Mouse (Mus musculus): ENCODE results near the gene Cemip. TPM values are rescaled to one million over a fixed set of nuclear protein-coding genes. Genes with fewer than 3 reads are reported as not detected.
A peak's percentile ranks its signal among the peaks of the same experiment; 100 is the strongest.

The Cemip gene
- total and polyA plus RNA-seq, 2 experiments from 2014 or later, result 0.37 to 2.9 TPM

DNA sequence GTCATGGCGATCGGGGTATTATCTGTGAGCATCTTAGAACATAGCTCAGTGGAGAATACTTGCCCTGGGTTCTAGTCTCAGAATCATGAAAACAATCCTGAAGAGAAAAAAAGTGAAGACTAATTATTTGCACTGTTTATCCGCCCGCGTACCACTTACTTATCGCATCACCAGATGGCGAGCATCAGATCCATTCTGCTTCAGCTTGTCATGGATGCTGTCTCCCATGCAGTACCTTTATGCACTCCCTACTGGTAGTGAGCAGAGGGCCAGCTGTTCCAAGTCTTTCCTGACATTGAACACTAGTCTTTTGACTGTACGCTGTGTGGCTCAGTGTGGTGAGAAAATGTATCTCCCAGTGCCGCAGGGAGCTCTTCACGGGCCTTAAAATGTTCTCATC lies 47.7 kb downstream of the Cemip start:
- no peak overlapping the region for H3K27ac ChIP-seq (ENCODE audit: low read depth)
- no peak for TF ChIP-seq EP300 (IDR thresholded peaks at IDR 0.05; ENCODE audit: low read depth)
- TF ChIP-seq CTCF (IDR thresholded peaks at IDR 0.05; ENCODE audit: low read depth), result no peak
- H3K4me1 ChIP-seq (ENCODE audit: control insufficient read depth, insufficient read depth), result no peaks in the 10 kb centered on the region
- no peak for DNase-seq (ENCODE audit: low spot score)
- no peak for ATAC-seq (ENCODE audit: insufficient read depth, low read depth)
- no peak overlapping the region for H3K9ac ChIP-seq (replicated peaks; ENCODE audit: low read depth, low read length)
- no peak overlapping the region for H3K4me2 ChIP-seq (ENCODE audit: low read depth, low read length)
- 90% methylated on average over 10 of the region's 10 CpGs for WGBS
- no peak overlapping the region for H3K4me3 ChIP-seq (ENCODE audit: low read depth, low read length)
- H3K36me3 ChIP-seq (replicated peaks; ENCODE audit: control insufficient read depth, insufficient read depth, low read length), result no peaks in the 10 kb centered on the region
- no peaks in the 10 kb centered on the region for H3K27me3 ChIP-seq (ENCODE audit: control insufficient read depth, insufficient read depth, low read length)
- no peaks in the 10 kb centered on the region for H3K9me3 ChIP-seq (replicated peaks; ENCODE audit: control insufficient read depth, low read length)

GRCm38 (mm10) chr7:84032831-84033230 lies 53.5 kb downstream of the Cemip start:
- Histone ChIP-seq H3K9me3 (replicated peaks; ENCODE audit: control insufficient read depth, low read length) (no peaks in the 10 kb centered on the region), H3K36me3 (replicated peaks; ENCODE audit: control insufficient read depth, insufficient read depth, low read length) (no peaks in the 10 kb centered on the region), H3K27ac (ENCODE audit: low read depth) (no peak overlapping the region), H3K4me2 (ENCODE audit: low read depth, low read length) (no peak overlapping the region), H3K27me3 (ENCODE audit: control insufficient read depth, insufficient read depth, low read length) (no peaks in the 10 kb centered on the region), H3K4me1 (ENCODE audit: control insufficient read depth, insufficient read depth) (peaks cover 4% of the 10 kb centered on the region; the same call in 1 of the 2 replicates), H3K4me3 (ENCODE audit: low read depth, low read length) (no peak overlapping the region), H3K9ac (replicated peaks; ENCODE audit: low read depth, low read length) (no peak overlapping the region)
- 54% methylated on average over 1 of the region's 1 CpGs for WGBS
- TF ChIP-seq EP300 (IDR thresholded peaks at IDR 0.05; ENCODE audit: low read depth), result no peak
- no peak for TF ChIP-seq CTCF (IDR thresholded peaks at IDR 0.05; ENCODE audit: low read depth)
- ATAC-seq (ENCODE audit: insufficient read depth, low read depth) (no peak), DNase-seq (ENCODE audit: low spot score) (no peak)

- Histone ChIP-seq H3K36me3 (replicated peaks; ENCODE audit: control insufficient read depth, insufficient read depth, low read length) (no peaks in the 10 kb centered on the region), H3K27ac (ENCODE audit: low read depth) (no peak overlapping the region), H3K4me2 (ENCODE audit: low read depth, low read length) (no peak overlapping the region), H3K4me3 (ENCODE audit: low read depth, low read length) (no peak overlapping the region), H3K9me3 (replicated peaks; ENCODE audit: control insufficient read depth, low read length) (no peaks in the 10 kb centered on the region), H3K4me1 (ENCODE audit: control insufficient read depth, insufficient read depth) (peaks cover 4% of the 10 kb centered on the region; the same call in 1 of the 2 replicates), H3K27me3 (ENCODE audit: control insufficient read depth, insufficient read depth, low read length) (no peaks in the 10 kb centered on the region), H3K9ac (replicated peaks; ENCODE audit: low read depth, low read length) (no peak overlapping the region)
- peak; percentile 48 for DNase-seq (ENCODE audit: low spot score)
- WGBS, result 26% methylated on average over 3 of the region's 3 CpGs
- ATAC-seq (ENCODE audit: insufficient read depth, low read depth), result peak; percentile 71; the same call in 1 of the 2 replicates
- TF ChIP-seq CTCF (IDR thresholded peaks at IDR 0.05; ENCODE audit: low read depth) (no peak), EP300 (IDR thresholded peaks at IDR 0.05; ENCODE audit: low read depth) (no peak)
Observed at GRCm38 (mm10) chr7:84029120-84029771, 57.1 kb downstream of the Cemip start.

- no peak overlapping the region for H3K27ac ChIP-seq (ENCODE audit: low read depth)
- H3K9me3 ChIP-seq (replicated peaks; ENCODE audit: control insufficient read depth, low read length), result no peaks in the 10 kb centered on the region
- peak; percentile 29; the same call in 1 of the 2 replicates for ATAC-seq (ENCODE audit: insufficient read depth, low read depth)
- H3K4me1 ChIP-seq (ENCODE audit: control insufficient read depth, insufficient read depth), result peaks cover 4% of the 10 kb centered on the region; the same call in 1 of the 2 replicates
- no peak overlapping the region for H3K4me2 ChIP-seq (ENCODE audit: low read depth, low read length)
- no peaks in the 10 kb centered on the region for H3K36me3 ChIP-seq (replicated peaks; ENCODE audit: control insufficient read depth, insufficient read depth, low read length)
- no peaks in the 10 kb centered on the region for H3K27me3 ChIP-seq (ENCODE audit: control insufficient read depth, insufficient read depth, low read length)
- no peak overlapping the region for H3K4me3 ChIP-seq (ENCODE audit: low read depth, low read length)
- H3K9ac ChIP-seq (replicated peaks; ENCODE audit: low read depth, low read length), result no peak overlapping the region
- DNase-seq (ENCODE audit: low spot score), result peak; percentile 27
- 63% methylated on average over 4 of the region's 4 CpGs for WGBS
- TF ChIP-seq EP300 (IDR thresholded peaks at IDR 0.05; ENCODE audit: low read depth) (no peak), CTCF (IDR thresholded peaks at IDR 0.05; ENCODE audit: low read depth) (no peak)
Observed at GRCm38 (mm10) chr7:84028368-84028767, 57.9 kb downstream of the Cemip start.

DNA sequence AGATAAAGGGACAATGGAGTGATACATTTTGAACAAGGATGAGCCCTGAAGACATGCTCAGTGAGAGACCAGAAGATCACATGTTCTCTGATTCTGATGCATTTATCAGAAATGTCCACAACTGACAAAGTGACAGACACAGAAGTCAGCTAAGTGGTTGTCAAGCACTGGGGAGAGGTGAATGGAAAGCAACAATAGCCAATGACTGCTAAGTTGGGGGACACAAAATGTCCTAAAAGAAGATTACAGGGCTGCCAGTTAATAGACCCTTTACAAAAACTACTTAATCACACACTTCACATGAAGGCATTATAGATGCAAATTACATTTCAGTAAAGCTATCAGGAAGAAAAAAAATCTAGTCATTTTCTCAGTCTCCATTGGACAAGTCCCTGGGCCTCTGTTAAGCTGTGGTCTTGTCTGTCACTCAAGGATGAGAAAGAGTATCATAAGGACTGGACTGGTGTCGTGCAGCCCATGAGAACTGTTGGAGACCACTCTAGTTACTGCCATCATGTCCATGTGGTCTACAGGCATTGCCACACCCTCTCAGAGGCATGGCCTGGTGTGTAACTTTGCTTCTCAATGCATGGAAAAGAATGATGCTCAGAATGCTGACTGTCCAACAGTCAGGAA lies 59.2 kb downstream of the Cemip start:
- Histone ChIP-seq H3K4me2 (ENCODE audit: low read depth, low read length) (no peak overlapping the region), H3K36me3 (replicated peaks; ENCODE audit: control insufficient read depth, insufficient read depth, low read length) (no peaks in the 10 kb centered on the region), H3K9ac (replicated peaks; ENCODE audit: low read depth, low read length) (no peak overlapping the region), H3K9me3 (replicated peaks; ENCODE audit: control insufficient read depth, low read length) (no peaks in the 10 kb centered on the region), H3K27ac (ENCODE audit: low read depth) (no peak overlapping the region), H3K4me1 (ENCODE audit: control insufficient read depth, insufficient read depth) (peaks cover 4% of the 10 kb centered on the region; the same call in 1 of the 2 replicates), H3K27me3 (ENCODE audit: control insufficient read depth, insufficient read depth, low read length) (no peaks in the 10 kb centered on the region), H3K4me3 (ENCODE audit: low read depth, low read length) (no peak overlapping the region)
- ATAC-seq (ENCODE audit: insufficient read depth, low read depth) (no peak), DNase-seq (ENCODE audit: low spot score) (no peak)
- WGBS, result 83% methylated on average over 1 of the region's 1 CpGs
- TF ChIP-seq CTCF (IDR thresholded peaks at IDR 0.05; ENCODE audit: low read depth) (no peak), EP300 (IDR thresholded peaks at IDR 0.05; ENCODE audit: low read depth) (no peak)
